Mouse (Mus musculus) CH12F3 (cell line): ENCODE data around the gene Hpgd.
"Not testable (repeated sequence)": the region's sequence is repeated elsewhere in the genome, so short reads cannot be mapped to it uniquely, and the experiment has no call there.

ENCODE experiments used
- in situ Hi-C: fragments of 300-500 bp; cut with MboI; formaldehyde crosslinking; loops from 2 replicates; pipeline ENCODE4 v1.14.3; 2020; ENCODE audit warnings: low sequenced_read_pairs

The Hpgd gene

DNA sequence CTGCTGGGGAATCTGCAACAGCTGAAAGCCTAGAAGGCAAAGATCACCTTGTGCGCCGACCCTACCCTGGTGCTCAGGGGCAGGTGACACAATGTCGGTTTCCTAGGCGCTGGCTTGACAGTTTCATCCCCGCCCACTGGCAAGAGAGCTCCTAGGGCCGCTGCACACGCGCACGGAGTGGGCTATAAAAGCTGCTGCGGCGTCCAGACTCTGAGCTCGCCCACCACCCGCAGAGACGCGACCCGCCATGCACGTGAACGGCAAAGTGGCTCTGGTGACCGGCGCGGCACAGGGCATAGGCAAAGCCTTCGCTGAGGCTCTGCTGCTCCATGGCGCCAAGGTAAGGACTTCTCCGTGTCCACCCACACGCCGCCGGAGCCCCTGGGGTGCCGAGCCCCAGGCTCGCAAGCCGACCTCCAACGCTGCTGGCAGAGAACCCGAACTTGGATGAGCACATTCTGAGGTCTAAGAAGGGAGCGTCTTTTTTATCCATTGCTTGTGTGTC, at the start of gene Hpgd:
Gene Hpgd, plus strand, starts transcription at position 213 of the 505 bp plus-strand sequence.
- in situ Hi-C loops = no loop called here

DNA sequence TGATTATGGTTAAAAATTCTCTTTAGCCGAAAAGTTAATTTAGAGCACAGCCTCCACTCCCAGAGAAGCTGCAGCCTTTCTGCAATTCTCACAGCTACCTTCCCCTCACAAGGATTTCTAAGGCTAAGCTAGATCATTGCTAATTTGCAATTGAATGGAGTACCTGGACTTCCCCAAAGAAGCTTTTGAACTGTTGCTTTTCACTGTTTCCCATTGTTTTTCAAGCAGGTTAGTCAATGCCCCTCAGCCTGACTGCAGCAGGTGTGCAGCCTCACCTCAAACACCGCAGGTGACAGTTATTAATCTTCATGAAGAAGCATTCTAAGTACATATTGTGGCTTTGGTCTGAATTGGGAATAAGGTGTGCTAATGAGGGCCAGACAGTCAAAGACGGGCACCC, 42.7 kb upstream of the Hpgd start:
- in situ Hi-C loops = not testable (repeated sequence)

DNA sequence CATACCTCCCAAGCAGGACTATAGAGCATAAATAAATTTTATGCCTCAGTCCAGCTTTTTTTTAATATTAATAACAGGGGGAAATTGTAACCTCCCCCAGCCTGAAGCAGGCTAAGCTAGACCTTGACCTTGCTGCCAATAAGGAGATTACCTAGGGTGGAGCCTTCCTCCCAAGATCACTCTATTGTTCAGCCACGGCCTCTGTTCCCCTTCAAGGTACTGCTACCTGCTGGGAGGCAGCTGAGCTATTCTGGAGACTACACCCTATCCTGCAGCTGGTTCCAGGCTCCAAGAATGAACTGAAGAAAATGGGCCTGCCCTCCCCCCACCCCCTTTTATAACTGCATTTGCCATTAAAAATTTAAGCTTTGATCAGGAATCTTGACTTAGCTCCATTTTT, 42.1 kb upstream of the Hpgd start:
- in situ Hi-C loops = no loop called here

DNA sequence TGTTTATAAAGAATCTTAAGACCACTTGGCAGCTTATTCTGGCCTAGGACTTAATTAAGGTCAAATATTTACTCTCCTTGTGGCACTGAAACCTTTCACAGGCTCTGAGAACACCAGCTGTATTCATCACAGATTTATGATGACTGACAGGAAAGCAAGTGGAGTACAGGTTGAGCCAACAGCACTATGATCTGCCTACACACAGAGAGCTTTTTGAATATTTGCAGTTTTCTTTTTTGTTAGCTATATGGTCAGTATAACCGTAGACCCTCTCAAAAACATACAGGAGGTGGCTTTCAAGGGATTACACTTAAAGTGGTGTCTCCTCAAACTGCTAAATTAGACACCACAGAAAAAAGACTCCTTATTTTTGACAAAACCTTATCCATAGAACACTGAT, 33.2 kb upstream of the Hpgd start:
- in situ Hi-C loops = no loop called here

DNA sequence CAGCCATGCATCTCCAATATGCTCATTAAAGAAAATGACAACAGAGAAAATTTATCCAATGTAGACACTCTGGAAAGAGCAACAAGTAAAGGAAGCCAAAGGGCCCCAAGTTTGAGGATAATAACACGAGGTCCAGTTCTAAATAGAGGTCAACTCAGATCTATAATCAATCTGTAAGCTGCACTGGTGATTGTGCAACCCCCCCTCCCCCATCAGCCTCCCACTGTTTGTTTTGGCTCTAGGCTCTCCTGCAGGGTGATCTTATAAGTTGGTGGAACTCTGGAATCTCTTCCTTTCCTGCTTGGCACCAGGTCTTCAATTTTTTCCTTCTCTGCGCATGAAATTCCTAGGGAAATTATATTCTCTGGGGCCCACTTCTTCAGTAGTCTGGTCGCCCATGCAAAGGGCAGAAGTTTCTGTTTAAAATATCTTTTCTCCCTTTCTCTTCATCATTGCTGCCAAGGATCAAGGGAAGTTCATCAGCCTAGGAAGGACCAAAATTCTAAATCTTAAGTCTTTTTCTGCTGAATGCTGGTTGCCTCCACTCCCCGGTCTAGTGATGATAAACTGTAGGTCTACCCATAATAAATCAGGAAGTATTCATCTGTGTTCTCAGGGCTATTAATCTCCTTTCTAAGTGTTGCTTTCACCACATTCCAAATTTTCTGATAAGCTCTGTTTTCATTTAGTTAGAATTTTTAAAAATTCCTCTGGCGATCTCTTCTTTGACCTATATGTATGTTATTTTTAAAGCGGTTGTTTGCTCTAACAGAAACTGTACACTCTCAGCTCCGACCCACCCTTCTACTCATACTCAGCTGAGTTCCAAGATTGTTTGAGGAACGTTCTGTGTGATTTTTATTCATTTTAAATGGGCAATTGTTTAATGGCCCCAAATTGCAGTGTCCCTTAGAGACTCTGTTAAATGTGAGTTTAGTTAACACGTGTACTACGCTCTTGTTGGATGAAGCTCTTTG, 24.4 kb upstream of the Hpgd start:
- in situ Hi-C loops = no loop called here

DNA sequence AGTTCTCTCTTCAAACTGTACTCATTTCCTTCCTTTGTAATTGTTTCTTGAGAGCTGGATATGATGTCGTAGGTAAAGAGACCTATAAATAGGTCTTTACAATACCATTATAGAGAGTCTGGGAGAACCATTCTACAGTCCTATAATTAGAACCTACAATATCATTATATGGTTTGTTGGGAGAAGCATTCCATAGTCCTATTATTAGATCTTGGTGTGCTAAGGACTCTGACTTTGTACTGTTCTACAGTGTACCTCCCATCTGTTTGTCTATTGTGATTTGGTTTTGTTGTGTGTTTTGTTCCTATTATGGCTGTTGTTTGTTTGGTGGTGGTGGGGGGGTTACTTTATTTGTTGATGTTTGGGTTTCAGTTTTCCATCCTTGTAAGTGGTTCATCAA, 21.5 kb upstream of the Hpgd start:
- in situ Hi-C loops = no loop called here

DNA sequence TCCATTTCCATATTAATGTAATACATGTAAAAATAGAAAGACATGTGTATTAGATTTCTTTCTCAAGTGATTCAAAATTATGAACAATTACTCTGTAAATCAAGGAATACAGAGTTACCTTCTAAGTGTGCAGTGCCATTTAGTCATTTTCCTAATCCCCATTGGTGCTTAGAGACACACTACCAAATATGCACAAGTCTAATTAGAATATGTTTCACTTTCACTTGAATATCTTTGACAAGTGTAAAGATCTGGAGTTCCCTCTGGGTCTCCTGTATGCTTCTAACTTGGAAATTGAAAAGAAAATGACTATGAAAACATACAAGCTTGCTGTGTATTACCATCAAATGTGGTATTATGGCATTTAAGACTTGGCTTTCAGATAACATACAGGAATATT, 19.1 kb upstream of the Hpgd start:
- in situ Hi-C loops = no loop called here

DNA sequence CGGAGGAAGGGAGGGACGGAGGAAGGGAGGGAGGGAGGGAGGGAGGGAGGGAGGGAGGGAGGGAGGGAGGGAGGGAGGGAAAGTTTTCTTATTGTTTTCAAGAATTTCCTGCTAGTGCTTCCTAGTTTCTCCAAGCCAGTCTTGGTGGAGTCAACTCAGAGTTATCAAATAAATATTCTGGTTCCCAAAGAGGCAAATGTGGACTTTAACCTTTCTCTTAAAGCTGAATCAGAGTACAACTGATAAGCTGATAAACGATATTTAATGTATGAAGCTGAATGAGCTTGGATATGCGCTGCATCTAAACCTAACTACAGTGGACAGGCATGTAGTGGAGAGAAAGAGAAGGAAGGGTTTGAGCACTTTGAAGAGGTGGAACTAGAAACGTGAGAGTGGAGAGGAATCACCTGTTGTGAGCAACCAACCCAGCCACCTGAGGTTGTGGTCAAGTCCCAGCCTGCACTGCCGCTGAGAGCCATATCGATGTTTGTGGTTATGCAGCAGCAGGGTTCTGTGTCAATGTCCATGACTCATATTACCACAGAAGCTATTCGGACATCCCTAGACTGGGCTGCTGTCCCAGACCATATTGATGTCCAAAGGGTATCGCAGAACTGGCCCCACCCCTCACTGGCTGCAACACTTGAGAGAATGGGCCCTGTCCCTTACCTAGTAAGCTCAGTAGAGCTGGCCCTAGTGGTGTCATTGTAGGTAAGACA, 16.4 kb upstream of the Hpgd start:
- in situ Hi-C loops = no loop called here

DNA sequence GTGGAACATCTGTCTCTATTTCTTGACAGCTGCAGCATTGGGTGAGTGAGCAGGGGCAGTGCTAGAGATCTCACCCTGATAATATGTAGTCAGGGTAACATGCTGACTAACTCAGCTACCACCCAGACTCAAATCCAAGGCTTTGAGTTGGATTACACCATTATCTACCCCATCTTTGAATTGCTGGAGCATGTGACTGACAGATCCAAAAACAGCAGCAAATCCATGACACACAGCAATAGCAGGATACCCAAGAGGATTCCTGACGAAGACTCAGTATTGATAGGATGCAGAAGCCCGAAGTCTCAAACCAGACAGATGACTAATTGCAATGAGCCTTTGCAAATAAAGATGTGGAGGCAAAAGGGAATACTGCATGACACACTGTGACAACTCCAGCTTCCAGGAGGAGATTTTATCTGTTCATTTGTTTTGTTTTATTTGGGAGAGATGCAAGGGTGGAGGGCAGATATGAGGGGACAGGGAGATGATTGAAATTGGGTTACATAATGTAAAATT, 15.8 kb upstream of the Hpgd start:
- in situ Hi-C loops = no loop called here

DNA sequence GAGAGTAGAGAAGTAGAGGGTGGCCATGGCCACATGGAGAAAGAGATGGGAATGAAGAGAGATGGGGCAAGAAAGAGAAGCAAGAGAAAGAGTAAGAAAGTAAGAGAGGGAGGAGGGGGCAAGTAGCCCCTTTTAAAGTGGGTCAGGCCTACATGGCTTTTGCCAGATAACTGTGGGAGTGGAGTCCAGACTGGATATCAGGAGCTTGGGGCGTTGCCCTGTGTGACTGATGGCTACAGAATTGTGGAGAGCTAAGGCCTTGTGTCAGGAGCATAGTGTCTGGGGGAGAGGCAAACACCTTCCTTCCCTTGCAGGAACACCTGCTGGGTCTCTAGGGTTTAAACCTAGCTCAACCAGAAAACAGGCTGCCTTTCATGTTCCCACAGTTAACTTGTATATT, 10.4 kb upstream of the Hpgd start:
- in situ Hi-C loops = no loop called here

DNA sequence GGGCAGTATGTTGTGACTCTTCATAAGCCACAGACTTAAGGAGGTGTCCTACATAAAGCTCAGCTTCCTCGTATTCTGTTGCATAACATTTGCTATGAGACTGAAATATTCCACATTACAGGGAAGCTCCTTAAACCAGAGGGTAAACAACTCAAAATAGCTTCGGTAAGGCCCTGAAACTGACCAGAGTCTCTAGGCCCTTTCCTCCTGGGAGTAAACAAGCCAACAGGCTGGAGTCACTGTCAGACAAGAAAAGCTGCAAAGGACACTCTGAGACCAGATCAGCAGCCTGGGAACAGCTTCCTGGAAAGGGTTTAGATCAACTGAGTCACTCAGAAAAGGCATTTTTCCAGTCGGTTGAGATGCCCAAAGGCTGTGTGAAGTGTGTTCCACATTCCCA, 9.4 kb upstream of the Hpgd start:
- in situ Hi-C loops = no loop called here

DNA sequence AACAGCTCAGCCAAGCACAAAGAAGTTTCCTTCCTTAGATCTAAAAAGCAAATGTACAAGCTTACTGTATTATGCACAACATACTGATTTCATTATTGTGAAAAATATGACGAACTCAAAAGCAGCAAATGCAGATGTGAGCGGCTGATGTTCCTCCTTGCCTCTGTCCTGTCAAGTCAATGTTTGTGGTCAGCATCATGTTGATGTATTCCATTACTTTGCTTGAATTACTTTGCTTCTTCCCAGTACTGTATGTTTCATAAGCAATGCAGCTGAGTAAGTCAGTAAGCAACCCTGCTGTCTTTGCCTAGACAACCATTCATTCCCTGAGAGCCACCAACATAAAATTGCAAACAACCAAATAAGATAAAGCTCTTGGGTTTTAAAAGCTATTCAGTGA, 7.7 kb upstream of the Hpgd start:
- in situ Hi-C loops = no loop called here

DNA sequence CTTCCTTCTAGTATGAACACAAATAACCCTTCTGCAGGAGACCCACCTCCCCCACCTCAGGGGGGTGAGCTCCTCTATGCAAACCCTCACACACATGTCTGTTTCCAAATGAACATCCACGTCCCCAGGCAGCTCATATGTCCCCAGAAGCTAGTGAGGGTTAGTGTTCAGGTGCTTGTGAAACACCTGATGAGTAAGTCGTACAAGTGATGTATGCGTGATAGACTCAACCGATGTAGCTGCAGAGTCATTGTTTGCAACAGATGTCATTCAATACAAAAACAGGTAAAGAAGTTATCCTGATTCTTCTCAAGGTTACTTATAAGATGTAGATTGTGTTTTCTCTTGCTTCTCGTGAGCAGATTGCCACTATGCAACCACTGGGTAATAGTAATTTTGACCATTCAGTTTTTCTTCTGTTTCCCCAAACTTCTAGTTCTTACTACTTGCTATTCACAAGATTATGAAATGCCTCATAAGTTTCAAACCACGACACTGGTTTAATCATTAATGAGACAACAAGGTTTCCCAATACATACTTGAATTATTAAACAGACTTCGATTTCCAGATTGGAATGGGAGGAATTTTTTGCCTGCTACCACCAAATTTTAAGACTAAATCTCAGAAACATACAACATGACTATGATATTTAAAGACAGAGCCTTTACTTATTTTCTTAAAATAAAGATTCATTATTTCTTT, 6.9 kb upstream of the Hpgd start:
- in situ Hi-C loops = no loop called here

DNA sequence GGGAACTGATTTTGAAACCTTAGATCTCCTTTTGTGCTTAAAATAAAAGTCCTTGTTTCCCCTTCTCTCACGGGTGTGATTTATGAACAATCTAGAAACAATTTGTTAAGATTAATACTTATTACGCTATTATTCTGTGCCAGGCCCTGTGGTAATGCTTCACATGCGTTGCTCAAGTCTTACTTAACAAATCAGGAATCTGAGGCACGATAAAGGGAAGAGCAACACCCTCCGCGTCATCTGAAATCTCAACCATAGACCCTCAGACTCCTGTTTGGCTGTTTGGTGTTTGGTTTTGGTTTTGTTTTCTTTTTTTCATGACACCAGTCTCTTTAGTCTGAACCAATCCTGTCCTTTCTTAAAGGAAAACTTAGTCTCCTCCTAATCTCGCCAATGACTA, 2.1 kb upstream of the Hpgd start:
- in situ Hi-C loops = no loop called here

DNA sequence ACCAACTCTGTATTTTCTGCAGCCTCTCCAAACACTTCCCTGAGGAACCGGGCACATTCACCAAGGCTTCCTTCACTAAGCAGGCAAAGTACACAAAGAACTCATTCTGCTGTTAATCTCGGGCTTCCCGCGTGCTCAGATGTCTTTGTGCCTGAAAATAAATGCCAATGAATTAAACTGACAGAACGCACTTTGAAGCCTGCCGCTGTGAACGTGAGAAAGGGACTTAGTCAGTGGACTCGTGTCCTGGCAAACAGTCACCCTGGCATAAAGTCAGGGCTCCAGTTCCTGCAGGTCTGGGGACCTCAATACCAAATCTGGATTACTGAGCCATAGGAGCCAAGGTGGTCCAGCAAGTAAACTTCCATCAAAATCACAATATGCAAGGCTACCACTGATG, 905 bp upstream of the Hpgd start:
- in situ Hi-C loops = no loop called here

DNA sequence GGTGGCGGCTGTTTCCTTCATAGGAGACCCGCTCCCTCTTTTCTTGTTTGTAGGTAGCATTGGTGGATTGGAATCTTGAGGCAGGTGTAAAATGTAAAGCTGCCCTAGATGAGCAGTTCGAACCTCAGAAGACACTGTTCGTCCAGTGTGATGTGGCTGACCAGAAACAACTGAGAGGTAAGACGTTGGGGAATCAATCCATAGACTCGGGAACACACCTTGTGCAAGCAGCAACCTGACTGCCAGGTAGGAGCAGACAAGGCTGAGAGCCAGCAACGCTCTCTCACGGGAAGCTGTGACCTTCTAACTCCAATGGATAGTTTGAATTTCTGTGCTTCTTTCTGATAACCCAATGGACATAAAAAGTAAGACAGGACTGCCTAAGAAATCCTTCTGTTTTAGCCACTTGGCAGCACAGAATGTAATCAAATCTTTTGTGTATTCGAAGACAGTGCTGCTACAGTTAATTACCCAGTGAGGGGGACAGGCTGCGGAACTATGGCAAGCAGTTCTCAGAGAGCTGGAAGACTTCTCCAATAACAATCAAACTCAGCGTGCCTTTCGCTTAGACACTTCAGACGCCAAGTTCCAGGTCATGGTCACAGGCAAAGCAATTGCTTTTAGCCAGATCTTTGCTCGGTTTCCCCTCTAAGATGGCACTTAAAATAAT, 636 bp downstream of the Hpgd start:
- in situ Hi-C loops = no loop called here

DNA sequence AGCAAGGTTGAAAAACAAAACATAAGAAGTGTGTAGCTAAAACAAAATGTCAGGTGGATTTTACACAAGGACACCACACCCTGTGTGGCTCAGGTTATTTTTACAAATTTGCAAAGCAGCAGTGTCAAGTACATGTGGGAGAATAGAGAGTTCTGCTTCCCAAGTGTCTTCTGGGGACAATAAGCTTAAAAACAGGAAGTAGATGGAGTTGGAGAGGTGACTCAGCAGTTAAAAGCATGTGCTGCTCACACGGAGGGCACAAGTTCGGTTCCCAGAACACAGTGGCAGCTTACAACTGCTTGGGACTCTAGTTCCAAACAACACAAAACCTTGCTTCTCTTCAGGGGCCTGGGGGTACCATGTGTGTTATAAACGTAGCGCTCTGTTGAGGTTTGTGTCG, 5.0 kb downstream of the Hpgd start:
- in situ Hi-C loops = no loop called here

DNA sequence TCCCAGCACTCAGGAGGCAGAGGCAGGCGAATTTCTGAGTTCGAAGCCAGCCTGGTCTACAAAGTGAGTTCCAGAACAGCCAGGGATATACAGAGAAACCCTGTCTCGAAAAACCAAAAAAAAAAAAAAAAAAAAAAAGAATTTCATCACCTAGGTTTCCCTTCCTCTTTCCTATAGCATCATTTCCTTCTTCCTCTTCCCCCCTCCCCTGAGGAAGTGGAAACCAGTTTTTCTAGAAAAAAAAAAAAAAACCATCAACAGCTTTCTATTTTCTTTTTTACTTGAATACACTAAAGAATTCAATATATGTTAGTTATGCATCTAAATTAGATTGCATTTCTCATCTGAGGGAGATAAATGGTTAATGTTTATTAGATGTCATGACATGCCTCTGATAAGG, 6.9 kb downstream of the Hpgd start:
- in situ Hi-C loops = not testable (repeated sequence)

DNA sequence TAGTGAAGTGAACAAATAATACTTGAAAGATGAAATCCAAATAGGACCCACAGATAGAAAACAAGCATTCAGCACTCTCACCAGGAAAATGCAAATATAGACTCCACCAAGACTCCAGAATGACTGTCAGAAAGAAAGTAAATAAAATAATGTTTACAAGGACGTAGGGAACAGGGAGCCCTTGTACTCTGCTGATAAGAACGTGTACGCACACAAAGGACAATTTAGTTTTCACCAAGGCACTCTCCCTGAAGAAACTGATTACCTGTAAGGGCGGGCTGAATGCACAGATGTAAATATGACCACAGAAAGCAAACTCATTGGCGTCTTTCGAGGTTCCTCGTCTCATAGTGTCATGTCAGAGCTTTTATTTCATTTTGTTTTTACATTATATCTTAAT, 10.2 kb downstream of the Hpgd start:
- in situ Hi-C loops = no loop called here

DNA sequence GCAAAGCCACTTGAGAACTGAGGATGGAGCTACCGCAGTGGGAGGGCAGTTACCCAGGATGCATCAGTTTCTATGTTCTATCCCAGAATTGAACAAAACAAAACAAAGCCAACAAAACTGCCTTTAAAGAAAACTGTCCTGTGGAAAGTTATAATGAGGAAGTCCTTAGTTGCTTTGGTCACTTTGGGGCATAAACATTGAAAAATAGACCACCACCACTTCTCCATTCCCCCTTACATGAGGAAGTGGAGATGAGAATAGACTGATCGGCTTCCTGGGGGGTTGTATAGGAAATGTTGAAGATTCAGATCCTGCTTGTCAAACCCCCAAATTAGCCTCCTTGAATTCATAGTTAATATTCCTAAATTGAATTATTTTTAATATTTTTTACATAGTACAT, 19.2 kb downstream of the Hpgd start:
- in situ Hi-C loops = no loop called here

DNA sequence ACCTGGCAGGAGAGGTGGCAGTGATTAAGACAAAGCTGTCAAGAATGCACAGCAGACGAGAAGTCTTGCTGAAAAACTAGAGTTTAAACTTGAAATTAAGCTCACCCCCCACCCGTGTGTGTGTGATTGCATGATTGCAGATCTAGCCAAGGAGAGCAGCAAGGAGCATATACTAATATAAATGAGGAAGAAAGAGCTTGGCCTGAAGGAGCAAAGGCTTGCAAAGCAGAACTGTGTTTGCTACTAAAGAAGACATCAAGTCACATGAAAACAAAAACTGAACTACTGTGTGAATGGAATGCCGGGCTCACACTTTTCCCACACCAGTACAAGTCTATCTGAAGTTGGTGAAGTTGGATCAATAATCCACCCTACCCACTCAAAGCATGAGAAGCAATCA, 20.8 kb downstream of the Hpgd start:
- in situ Hi-C loops = no loop called here
